Mouse (Mus musculus): ENCODE data around the gene Schip1. TPM values are rescaled to one million over a fixed set of nuclear protein-coding genes. Genes with fewer than 3 reads are reported as not detected.

The Schip1 gene
- polyA plus RNA-seq, 1 experiment from 2014 or later = 39.7 TPM

DNA sequence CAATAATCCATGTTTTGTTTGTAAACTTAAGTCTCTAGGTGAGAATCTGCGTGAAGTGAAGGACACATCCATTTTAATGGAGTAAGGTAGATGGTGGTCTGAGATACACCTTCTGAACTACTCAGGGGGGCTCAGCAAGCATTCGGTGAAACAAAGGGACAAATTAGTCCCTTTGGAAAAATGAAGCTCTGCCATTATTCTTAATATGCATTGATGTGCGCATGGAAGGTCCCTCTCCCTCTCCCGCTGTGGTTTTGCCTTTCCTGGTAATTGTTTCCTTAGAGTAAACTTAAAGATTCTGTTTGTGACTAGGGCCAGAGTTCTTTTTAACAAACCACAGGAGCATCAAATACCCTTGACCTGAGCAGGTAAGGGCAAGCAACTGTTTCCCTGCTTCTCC is 242.1 kb downstream of the Schip1 start:
- 35% methylated on average over 4 of the region's 4 CpGs for WGBS
- H3K27me3 ChIP-seq (ENCODE audit: low read depth, poor library complexity, severe bottlenecking) = no peaks in the 10 kb centered on the region
- H3K27ac ChIP-seq (replicated peaks) = no peak overlapping the region
- no peaks in the 10 kb centered on the region for H3K4me1 ChIP-seq
- no peak overlapping the region for H3K4me3 ChIP-seq
- H3K36me3 ChIP-seq = no peaks in the 10 kb centered on the region
- DNase-seq (ENCODE audit: low spot score) = no peak
- no peaks in the 10 kb centered on the region for H3K9me3 ChIP-seq (replicated peaks)

DNA sequence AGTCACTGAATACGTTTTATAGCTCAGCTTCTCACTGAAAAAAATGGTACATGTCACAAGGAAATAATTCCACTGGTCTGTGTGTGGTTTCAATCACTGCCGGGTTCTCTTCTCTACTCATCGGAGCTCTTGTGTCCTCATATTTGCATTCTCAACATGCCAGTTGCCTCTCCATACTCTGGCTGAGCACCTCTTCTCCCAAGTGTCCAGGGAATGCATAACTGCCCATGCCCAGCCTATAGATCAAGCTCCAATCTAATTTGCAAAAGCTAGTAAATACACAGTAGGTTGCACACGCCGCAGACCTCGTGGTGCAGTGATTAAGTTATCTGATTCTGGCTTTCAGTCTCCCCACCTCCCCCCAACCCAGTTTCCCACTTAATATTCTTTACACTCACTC is 261.0 kb downstream of the Schip1 start:
- H3K27ac ChIP-seq (replicated peaks) = no peak overlapping the region
- H3K9me3 ChIP-seq (replicated peaks) = no peaks in the 10 kb centered on the region
- no peaks in the 10 kb centered on the region for H3K36me3 ChIP-seq
- no peak for DNase-seq (ENCODE audit: low spot score)
- peaks cover 8% of the 10 kb centered on the region for H3K4me1 ChIP-seq
- H3K27me3 ChIP-seq (ENCODE audit: low read depth, poor library complexity, severe bottlenecking) = no peaks in the 10 kb centered on the region
- H3K4me3 ChIP-seq = no peak overlapping the region
- WGBS = 87% methylated on average over 6 of the region's 6 CpGs

DNA sequence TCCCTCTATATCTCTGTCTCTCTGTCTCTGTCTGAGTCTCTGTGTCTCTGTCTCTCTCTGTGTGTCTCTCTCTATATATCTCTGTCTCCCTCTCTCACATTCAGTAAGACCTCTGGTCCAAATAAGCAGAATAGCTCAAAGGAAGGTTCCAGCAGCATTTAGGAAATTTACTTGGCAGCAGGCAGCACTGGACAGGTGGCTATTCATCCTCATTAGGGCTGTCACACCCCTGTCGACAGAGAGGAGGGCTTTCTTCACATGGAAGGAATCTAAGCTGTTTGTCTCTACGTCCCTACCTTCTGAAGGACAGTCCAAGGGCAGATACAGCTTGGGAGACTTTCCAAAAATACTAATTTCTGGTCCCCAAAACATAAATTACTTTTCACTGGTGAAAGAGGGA is 267.9 kb downstream of the Schip1 start:
- peaks cover 2% of the 10 kb centered on the region; the same call in 1 of the 2 replicates for H3K4me1 ChIP-seq
- no peak overlapping the region for H3K27ac ChIP-seq (replicated peaks)
- H3K27me3 ChIP-seq (ENCODE audit: low read depth, poor library complexity, severe bottlenecking) = no peaks in the 10 kb centered on the region
- DNase-seq (ENCODE audit: low spot score) = no peak
- H3K36me3 ChIP-seq = no peaks in the 10 kb centered on the region
- no peaks in the 10 kb centered on the region for H3K9me3 ChIP-seq (replicated peaks)
- H3K4me3 ChIP-seq = no peak overlapping the region
- WGBS = 77% methylated on average over 2 of the region's 2 CpGs

DNA sequence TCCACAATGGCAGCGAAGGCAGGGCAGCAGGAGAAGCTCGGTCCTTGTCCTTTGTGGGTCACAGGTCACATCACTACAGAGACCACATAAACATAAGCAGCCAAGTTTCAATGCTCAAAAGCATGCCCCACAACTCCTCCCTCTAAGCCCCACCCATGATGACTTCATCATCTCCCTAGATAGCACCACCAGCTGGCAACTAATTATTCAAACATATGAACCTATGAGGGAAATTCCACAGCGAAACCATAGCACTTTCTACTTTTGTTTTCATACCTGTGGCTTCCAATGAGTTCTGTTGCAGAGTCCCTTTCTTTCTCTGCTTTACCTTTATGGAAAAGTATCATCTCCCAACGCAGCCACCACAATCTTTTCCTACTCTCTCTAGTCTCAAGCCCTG is 270.9 kb downstream of the Schip1 start:
- DNase-seq (ENCODE audit: low spot score) = no peak

DNA sequence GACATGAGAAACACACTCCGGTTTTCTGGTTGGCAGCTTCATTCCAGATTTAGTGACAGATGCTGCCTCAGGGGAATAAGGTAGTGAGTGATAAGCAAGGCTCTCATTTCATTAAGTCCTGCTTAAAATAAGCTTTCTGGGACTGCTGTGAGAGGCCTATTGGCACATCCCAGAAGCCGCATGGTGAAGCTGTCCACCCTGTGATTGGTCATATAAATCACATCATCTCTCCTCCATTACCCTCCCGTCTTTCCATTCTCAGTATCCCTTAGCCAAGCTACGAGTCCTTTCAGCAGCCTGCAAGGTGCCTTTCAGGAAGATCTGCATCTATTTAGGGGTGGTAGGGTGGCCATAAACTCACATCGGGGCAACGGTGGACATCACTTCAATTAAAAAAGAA is 286.0 kb downstream of the Schip1 start:
- WGBS = 92% methylated on average over 6 of the region's 6 CpGs
- no peak for DNase-seq (ENCODE audit: low spot score)

More for the DNA sequence above, 270.9 kb downstream of the Schip1 start:
- WGBS = 92% methylated on average over 4 of the region's 4 CpGs
- Histone ChIP-seq H3K27me3 (ENCODE audit: low read depth, poor library complexity, severe bottlenecking) (no peaks in the 10 kb centered on the region), H3K4me1 (no peaks in the 10 kb centered on the region), H3K36me3 (no peaks in the 10 kb centered on the region), H3K9me3 (replicated peaks) (no peaks in the 10 kb centered on the region), H3K27ac (replicated peaks) (no peak overlapping the region), H3K4me3 (no peak overlapping the region)

DNA sequence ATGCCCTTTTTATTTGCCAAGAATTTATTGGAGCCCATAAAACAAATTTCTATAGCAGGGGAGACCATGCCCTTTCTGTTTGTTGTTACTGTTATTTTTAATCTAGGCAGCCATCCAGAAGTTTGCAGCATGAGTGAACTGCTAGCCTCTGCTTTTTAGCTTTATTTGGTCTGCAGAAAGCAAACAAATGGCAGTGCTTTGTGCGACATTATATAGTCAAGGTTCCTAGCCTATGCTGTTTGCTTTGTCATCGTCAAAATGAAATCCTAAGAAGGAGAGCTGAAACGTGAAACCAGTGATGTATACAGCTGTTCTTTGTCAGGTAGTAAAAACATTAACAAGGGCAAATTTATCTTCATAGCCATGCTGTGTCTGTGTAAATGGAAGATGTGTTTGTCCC is 286.9 kb downstream of the Schip1 start:
- Histone ChIP-seq H3K9me3 (replicated peaks) (no peaks in the 10 kb centered on the region), H3K27me3 (ENCODE audit: low read depth, poor library complexity, severe bottlenecking) (no peaks in the 10 kb centered on the region), H3K27ac (replicated peaks) (no peak overlapping the region), H3K4me1 (peaks cover 7% of the 10 kb centered on the region; the same call in 1 of the 2 replicates), H3K36me3 (no peaks in the 10 kb centered on the region), H3K4me3 (no peak overlapping the region)
- 70% methylated on average over 3 of the region's 3 CpGs for WGBS
- DNase-seq (ENCODE audit: low spot score) = no peak

More for the DNA sequence above, 286.0 kb downstream of the Schip1 start:
- Histone ChIP-seq H3K9me3 (replicated peaks) (no peaks in the 10 kb centered on the region), H3K4me1 (peaks cover 7% of the 10 kb centered on the region; the same call in 1 of the 2 replicates), H3K27ac (replicated peaks) (no peak overlapping the region), H3K4me3 (no peak overlapping the region), H3K36me3 (no peaks in the 10 kb centered on the region), H3K27me3 (ENCODE audit: low read depth, poor library complexity, severe bottlenecking) (no peaks in the 10 kb centered on the region)

DNA sequence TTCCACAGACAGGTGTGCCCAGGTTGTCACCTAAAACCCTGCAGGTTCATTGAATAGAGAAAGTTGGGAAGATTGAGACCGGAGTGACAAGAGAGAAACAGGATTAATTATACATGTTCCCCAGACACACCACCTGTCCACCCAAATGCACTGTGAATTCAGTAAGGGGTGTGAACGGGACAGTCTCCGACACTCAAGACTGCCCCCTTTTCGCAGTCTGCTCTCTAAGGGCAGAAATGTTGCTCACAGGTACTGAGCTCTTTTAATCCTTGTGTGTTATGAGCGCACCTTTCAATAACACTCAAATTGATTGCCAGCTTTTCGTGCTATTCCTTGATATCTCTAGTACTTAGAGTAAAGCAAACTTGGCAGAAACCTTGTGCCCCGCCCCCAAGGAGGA is 288.4 kb downstream of the Schip1 start:
- Histone ChIP-seq H3K27ac (replicated peaks) (no peak overlapping the region), H3K36me3 (no peaks in the 10 kb centered on the region), H3K4me3 (no peak overlapping the region), H3K27me3 (ENCODE audit: low read depth, poor library complexity, severe bottlenecking) (no peaks in the 10 kb centered on the region), H3K9me3 (replicated peaks) (no peaks in the 10 kb centered on the region), H3K4me1 (peaks cover 7% of the 10 kb centered on the region; the same call in 1 of the 2 replicates)
- DNase-seq (ENCODE audit: low spot score) = no peak
- 92% methylated on average over 7 of the region's 7 CpGs for WGBS

DNA sequence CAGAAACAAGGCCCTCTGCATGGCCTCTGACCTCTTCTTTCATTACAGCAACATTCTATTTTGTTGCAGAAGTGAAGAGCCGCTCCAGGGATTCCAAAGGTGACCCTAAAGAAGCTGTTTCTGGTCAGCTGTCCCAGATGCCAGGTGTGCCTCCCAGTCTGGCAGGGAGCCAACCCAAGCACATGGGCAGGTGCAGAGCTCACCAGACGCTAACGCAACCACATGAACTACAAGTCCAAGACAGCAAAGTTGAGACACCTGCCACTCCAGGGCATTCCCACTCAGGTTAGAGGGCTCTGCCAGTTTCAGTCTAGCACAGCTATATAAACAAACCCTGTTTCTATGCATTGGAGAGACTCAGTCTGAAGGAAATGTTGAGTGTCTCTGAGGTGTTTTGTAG is 288.9 kb downstream of the Schip1 start:
- Histone ChIP-seq H3K27ac (replicated peaks) (no peak overlapping the region), H3K9me3 (replicated peaks) (no peaks in the 10 kb centered on the region), H3K27me3 (ENCODE audit: low read depth, poor library complexity, severe bottlenecking) (no peaks in the 10 kb centered on the region), H3K36me3 (no peaks in the 10 kb centered on the region), H3K4me3 (no peak overlapping the region), H3K4me1 (peaks cover 7% of the 10 kb centered on the region; the same call in 1 of the 2 replicates)
- DNase-seq (ENCODE audit: low spot score) = no peak
- 73% methylated on average over 3 of the region's 3 CpGs for WGBS

DNA sequence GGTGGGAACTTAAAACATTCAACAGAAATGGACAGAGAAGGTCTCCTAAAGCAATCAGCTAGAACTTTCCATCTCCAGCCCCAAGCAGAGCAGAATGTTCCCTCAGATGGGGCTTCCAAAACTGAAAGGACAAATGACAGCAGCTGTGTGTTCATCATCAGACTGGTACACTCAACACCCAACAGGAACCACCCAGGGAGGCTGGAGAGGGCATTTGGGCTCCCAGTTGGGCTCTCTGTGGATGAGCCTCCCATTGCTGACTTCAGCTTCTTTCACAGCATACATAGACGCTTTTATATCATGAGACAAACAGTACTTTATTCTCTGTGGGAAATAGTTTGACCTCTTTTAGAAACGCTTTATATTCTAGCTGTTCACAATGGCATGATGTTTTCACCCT is 291.9 kb downstream of the Schip1 start:
- Histone ChIP-seq H3K9me3 (replicated peaks) (no peaks in the 10 kb centered on the region), H3K27me3 (ENCODE audit: low read depth, poor library complexity, severe bottlenecking) (no peaks in the 10 kb centered on the region), H3K4me1 (0 out of 2 replicates have a peak, but pooled peaks cover 3% of the 10 kb centered on the region), H3K4me3 (no peak overlapping the region), H3K27ac (replicated peaks) (no peak overlapping the region), H3K36me3 (no peaks in the 10 kb centered on the region)
- WGBS = 85% methylated on average over 2 of the region's 2 CpGs
- no peak for DNase-seq (ENCODE audit: low spot score)

DNA sequence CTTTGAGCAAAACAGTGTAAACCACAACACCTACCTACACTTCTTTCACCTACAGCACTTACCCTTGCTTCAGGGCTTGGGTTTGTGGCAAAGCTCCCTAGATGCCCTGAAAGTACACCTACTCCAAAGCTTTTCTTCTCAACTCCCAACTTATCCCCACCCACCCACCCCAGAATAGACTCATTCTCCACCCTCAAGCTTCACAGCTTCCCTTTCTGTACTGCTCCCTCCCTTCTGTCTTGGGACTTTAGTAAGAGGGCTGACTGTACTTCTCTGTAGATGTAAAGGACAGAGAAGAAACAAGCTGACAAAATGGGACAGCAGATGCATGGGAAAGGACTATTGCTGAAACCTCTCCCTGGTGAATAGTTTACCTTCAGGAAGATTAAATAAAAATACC is 303.4 kb downstream of the Schip1 start:
- H3K9me3 ChIP-seq (replicated peaks) = no peaks in the 10 kb centered on the region
- H3K4me3 ChIP-seq = no peak overlapping the region
- no peaks in the 10 kb centered on the region for H3K36me3 ChIP-seq
- no peak overlapping the region for H3K27ac ChIP-seq (replicated peaks)
- H3K27me3 ChIP-seq (ENCODE audit: low read depth, poor library complexity, severe bottlenecking) = no peaks in the 10 kb centered on the region
- H3K4me1 ChIP-seq = no peaks in the 10 kb centered on the region
- DNase-seq (ENCODE audit: low spot score) = no peak

DNA sequence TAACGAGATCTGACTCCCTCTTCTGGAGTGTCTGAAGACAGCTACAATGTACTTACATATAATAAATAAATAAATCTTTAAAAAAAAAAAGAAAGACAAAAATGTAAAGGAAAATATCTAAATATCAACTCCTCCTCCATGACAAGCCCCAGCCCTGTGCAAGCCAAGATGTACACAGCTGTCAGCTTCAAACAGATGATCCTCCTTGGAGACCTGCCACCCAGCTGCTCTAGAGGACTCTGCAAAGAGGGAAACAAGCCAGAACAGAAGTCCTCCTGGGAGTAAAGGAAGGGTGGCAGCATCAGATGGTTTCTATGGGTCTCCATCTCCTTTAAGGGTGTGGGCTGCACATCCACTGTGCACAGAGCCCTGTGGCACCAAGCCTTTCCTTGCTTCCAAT is 308.3 kb downstream of the Schip1 start:
- Histone ChIP-seq H3K27ac (replicated peaks) (no peak overlapping the region), H3K4me3 (no peak overlapping the region), H3K4me1 (peaks cover 3% of the 10 kb centered on the region; the same call in 1 of the 2 replicates), H3K36me3 (no peaks in the 10 kb centered on the region), H3K9me3 (replicated peaks) (no peaks in the 10 kb centered on the region), H3K27me3 (ENCODE audit: low read depth, poor library complexity, severe bottlenecking) (no peaks in the 10 kb centered on the region)
- no peak for DNase-seq (ENCODE audit: low spot score)
- 85% methylated on average over 1 of the region's 1 CpGs for WGBS

DNA sequence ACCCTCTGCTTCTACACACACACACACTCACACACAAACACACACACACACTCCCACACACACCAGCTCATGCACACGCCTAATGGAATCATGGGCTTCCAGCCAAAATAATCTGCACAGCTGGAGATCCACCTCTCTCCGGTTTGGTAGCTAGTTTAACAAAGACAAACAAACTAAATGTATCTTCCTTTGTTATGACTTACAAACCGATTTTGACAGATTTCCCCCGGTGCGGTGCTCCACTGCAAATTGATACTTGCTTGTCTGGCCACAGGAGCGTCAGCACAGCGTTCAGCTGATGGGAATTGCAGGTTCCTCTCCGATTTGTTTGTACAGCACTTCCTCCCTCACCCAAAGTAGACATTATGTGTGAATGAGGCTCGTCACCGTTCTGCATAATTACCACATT is 310.5 kb downstream of the Schip1 start:
- H3K9me3 ChIP-seq (replicated peaks) = no peaks in the 10 kb centered on the region
- DNase-seq (ENCODE audit: low spot score) = no peak
- peaks cover 3% of the 10 kb centered on the region; the same call in 1 of the 2 replicates for H3K4me1 ChIP-seq
- H3K4me3 ChIP-seq = no peak overlapping the region
- WGBS = 70% methylated on average over 10 of the region's 10 CpGs
- H3K27ac ChIP-seq (replicated peaks) = no peak overlapping the region
- no peaks in the 10 kb centered on the region for H3K27me3 ChIP-seq (ENCODE audit: low read depth, poor library complexity, severe bottlenecking)
- H3K36me3 ChIP-seq = no peaks in the 10 kb centered on the region

DNA sequence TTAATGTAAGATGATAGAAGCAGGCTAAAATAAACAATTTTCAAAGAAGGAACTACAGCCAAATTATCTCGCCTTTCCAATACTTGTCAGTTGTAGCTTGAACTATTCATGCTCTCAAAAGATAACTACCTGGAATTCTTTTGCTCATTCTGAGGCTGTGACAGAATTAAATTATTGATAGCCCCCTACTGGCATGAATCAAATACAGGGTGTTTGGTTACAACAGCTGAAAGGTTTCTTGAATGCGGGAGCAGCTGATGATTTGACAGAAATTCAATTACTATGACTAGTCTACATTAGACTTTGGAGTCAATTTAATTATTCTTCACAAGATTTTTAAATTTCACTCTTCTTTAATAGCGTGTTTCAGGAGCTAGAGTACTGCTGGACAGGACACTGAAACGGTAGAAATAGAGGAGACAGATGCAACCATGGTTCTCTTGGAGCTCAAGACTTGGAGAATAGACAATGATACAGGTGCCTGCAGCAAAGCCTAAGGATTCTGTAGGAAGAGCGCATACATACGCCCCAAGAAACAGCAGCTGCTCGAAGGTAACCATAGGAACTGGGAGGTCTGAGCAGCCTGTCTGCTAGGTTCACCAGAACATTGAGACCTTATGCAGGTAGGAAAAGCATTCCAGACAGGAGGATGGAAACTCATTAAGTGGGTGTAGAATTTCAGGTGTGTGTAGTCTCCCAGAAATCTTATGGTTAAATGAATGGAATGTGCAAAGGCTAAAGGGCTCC is 313.0 kb downstream of the Schip1 start:
- H3K27me3 ChIP-seq (ENCODE audit: low read depth, poor library complexity, severe bottlenecking) = no peaks in the 10 kb centered on the region

More for the DNA sequence above, 313.0 kb downstream of the Schip1 start:
- H3K36me3 ChIP-seq = no peaks in the 10 kb centered on the region
- H3K27ac ChIP-seq (replicated peaks) = no peak overlapping the region
- H3K4me1 ChIP-seq = peaks cover 5% of the 10 kb centered on the region
- WGBS = 83% methylated on average over 7 of the region's 7 CpGs
- no peak for DNase-seq (ENCODE audit: low spot score)
- H3K9me3 ChIP-seq (replicated peaks) = no peaks in the 10 kb centered on the region
- H3K4me3 ChIP-seq = no peak overlapping the region
